Mouse (Mus musculus): ENCODE measurements around the gene Gm7534. TPM values are rescaled to one million over a fixed set of nuclear protein-coding genes. Genes with fewer than 3 reads are reported as not detected.

Gene Gm7534
- polyA plus RNA-seq (2014; fragmentation: Illumina TruSeq; extraction: RNeasy Lipid Tissue Mini Kit (QIAGEN cat#74804); ENCODE audit: low read depth, low replicate concordance), result not detected

DNA sequence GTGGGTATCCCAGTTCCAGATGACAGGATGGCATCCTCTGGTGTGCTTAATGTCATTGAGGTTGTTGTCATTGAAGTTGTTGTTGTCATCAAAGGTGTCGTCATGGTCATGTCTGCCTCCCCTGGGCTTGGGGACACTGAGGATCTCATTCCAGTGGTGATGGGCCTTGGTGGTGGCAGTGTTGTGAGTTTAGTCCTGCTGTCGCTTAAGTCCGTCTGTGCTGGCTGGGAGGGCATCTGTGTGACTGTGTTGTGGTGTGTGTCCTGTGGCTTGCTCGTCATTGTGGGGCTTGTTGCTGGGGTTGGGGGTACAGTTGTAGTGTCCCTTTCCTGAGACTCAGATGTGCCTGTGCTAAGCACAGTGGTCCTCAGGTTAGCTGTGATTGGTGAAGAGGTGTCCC, at the start of gene Gm7534:
Gm7534 (minus strand) TSS at position 101 of the 400 bp plus-strand sequence.

GRCm38 (mm10) chr4:134246719-134247258, 44.0 kb upstream of the Gm7534 start, which contains the start of gene Gm30191:
TSS of gene Gm30191 (plus strand) at chr4:134246935.

DNA sequence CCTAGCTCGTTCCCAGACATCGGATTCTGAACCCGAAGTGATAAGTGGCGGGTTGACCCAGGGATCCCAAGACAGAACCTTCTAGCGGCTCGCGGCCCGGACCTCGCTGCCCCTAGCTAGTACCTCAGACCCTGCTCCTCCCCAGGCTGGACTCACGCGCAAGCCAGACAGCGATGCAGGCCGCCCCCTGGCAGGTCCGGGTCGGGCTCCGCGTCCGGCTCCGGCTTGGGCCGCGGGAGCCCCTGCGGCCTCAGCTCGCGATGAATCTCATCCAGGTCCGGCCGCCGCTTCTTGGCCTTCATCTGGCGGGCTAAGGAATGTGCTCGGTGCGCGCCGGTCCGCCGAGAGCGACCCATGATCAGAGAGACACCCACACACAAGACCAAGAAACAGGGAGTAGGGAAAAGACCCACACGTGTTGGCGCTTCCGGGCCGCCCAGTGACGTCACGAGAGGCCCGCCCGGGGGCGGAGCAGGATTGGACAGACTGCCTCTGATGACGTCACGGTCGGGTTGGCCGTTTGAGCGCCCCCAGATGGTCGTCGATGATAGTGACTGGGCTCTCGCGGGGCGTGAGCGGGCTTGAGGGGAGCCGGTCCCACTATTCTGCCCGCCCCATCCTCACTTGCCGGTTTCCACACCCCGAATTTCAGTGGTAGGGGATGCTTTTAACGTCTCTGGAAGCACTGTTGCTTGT, 42.5 kb upstream of the Gm7534 start, which contains the start of gene Zfp593:
Zfp593 (minus strand) TSS at position 445 of the 696 bp plus-strand sequence.

DNA sequence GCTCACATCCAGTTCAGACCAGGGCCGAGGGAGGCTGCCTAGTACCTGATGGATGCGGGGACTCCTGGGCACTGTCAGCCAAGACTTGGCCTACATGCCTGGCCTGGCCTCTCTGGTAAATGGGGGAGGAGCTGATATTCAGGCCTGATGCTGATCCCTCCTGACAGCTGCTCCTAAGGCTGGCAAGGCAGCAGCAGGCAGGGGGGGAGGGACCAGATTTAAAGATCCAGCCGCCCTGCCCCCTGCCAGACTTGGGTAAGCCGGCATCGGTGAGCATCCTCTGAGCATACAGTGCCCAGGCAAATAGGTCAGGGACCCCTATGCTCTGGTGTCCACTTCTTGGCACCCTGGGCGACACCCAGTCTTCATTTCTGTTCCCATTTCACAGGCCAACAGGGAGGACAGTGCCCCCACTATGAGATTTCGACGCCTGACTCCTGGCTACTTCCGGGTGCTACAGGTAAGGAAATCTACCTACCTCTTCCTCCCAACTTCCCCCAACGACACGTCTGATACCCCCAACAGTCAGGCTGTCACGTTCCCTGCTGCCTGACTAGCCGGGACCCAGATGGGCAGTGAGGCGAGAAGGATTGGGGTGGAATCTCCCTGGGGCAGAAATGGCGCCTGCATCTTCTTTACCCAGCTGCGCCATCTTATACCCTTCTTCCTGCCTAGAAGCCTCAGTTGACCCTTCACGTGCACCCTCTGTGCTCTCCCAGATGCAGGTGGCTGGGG, 40.9 kb upstream of the Gm7534 start, which contains the start of gene E130218I03Rik:
E130218I03Rik (plus strand) TSS at position 147 of the 735 bp plus-strand sequence.

GRCm38 (mm10) chr4:134238279-134238651, 35.5 kb upstream of the Gm7534 start, which contains the start of gene Cnksr1:
TSS of gene Cnksr1 (minus strand) at chr4:134238399.

GRCm38 (mm10) chr4:134227194-134227593, 24.4 kb upstream of the Gm7534 start, which contains the start of gene Catsper4:
TSS of gene Catsper4 (minus strand) at chr4:134227383.

Other genes starting within 250 kb of the Gm7534 start
- gene Hmgn2, start 234.4 kb downstream of the Gm7534 start, polyA plus RNA-seq (2014; fragmentation: Illumina TruSeq; extraction: RNeasy Lipid Tissue Mini Kit (QIAGEN cat#74804); ENCODE audit: low read depth, low replicate concordance), result 176 TPM
- 25.1 TPM for gene Dhdds, start 202.1 kb downstream of the Gm7534 start, polyA plus RNA-seq (2014; fragmentation: Illumina TruSeq; extraction: RNeasy Lipid Tissue Mini Kit (QIAGEN cat#74804); ENCODE audit: low read depth, low replicate concordance)
- gene Lin28a, start 184.2 kb downstream of the Gm7534 start, polyA plus RNA-seq (2014; fragmentation: Illumina TruSeq; extraction: RNeasy Lipid Tissue Mini Kit (QIAGEN cat#74804); ENCODE audit: low read depth, low replicate concordance), result not detected
- not detected for gene Zfp683, start 149.2 kb downstream of the Gm7534 start, polyA plus RNA-seq (2014; fragmentation: Illumina TruSeq; extraction: RNeasy Lipid Tissue Mini Kit (QIAGEN cat#74804); ENCODE audit: low read depth, low replicate concordance)
- gene Crybg2, start 142.2 kb downstream of the Gm7534 start, polyA plus RNA-seq (2014; fragmentation: Illumina TruSeq; extraction: RNeasy Lipid Tissue Mini Kit (QIAGEN cat#74804); ENCODE audit: low read depth, low replicate concordance), result not detected
- gene Cd52, start 107.9 kb downstream of the Gm7534 start, polyA plus RNA-seq (2014; fragmentation: Illumina TruSeq; extraction: RNeasy Lipid Tissue Mini Kit (QIAGEN cat#74804); ENCODE audit: low read depth, low replicate concordance), result 15.5 TPM
- 0.97 TPM for gene Ubxn11, start 100.4 kb downstream of the Gm7534 start, polyA plus RNA-seq (2014; fragmentation: Illumina TruSeq; extraction: RNeasy Lipid Tissue Mini Kit (QIAGEN cat#74804); ENCODE audit: low read depth, low replicate concordance)
- gene Sh3bgrl3, start 74.2 kb downstream of the Gm7534 start, polyA plus RNA-seq (2014; fragmentation: Illumina TruSeq; extraction: RNeasy Lipid Tissue Mini Kit (QIAGEN cat#74804); ENCODE audit: low read depth, low replicate concordance), result 47.5 TPM
- 63.7 TPM for gene Cep85, start 15.9 kb downstream of the Gm7534 start, polyA plus RNA-seq (2014; fragmentation: Illumina TruSeq; extraction: RNeasy Lipid Tissue Mini Kit (QIAGEN cat#74804); ENCODE audit: low read depth, low replicate concordance)
- gene Catsper4, start 24.4 kb upstream of the Gm7534 start, polyA plus RNA-seq (2014; fragmentation: Illumina TruSeq; extraction: RNeasy Lipid Tissue Mini Kit (QIAGEN cat#74804); ENCODE audit: low read depth, low replicate concordance), result not detected
- gene Cnksr1, start 35.4 kb upstream of the Gm7534 start, polyA plus RNA-seq (2014; fragmentation: Illumina TruSeq; extraction: RNeasy Lipid Tissue Mini Kit (QIAGEN cat#74804); ENCODE audit: low read depth, low replicate concordance), result 5.7 TPM
- not detected for gene E130218I03Rik, start 40.7 kb upstream of the Gm7534 start, polyA plus RNA-seq (2014; fragmentation: Illumina TruSeq; extraction: RNeasy Lipid Tissue Mini Kit (QIAGEN cat#74804); ENCODE audit: low read depth, low replicate concordance)
- gene Zfp593, start 42.6 kb upstream of the Gm7534 start, polyA plus RNA-seq (2014; fragmentation: Illumina TruSeq; extraction: RNeasy Lipid Tissue Mini Kit (QIAGEN cat#74804); ENCODE audit: low read depth, low replicate concordance), result 4.1 TPM
- gene Gm30191, start 43.9 kb upstream of the Gm7534 start, polyA plus RNA-seq (2014; fragmentation: Illumina TruSeq; extraction: RNeasy Lipid Tissue Mini Kit (QIAGEN cat#74804); ENCODE audit: low read depth, low replicate concordance), result not detected
- 4.6 TPM for gene Grrp1, start 51.1 kb upstream of the Gm7534 start, polyA plus RNA-seq (2014; fragmentation: Illumina TruSeq; extraction: RNeasy Lipid Tissue Mini Kit (QIAGEN cat#74804); ENCODE audit: low read depth, low replicate concordance)
- gene Pdik1l, start 84.9 kb upstream of the Gm7534 start, polyA plus RNA-seq (2014; fragmentation: Illumina TruSeq; extraction: RNeasy Lipid Tissue Mini Kit (QIAGEN cat#74804); ENCODE audit: low read depth, low replicate concordance), result 5.0 TPM
- 278 TPM for gene Trim63, start 112.1 kb upstream of the Gm7534 start, polyA plus RNA-seq (2014; fragmentation: Illumina TruSeq; extraction: RNeasy Lipid Tissue Mini Kit (QIAGEN cat#74804); ENCODE audit: low read depth, low replicate concordance)
- gene Slc30a2, start 140.2 kb upstream of the Gm7534 start, polyA plus RNA-seq (2014; fragmentation: Illumina TruSeq; extraction: RNeasy Lipid Tissue Mini Kit (QIAGEN cat#74804); ENCODE audit: low read depth, low replicate concordance), result 0.31 TPM
- 15.3 TPM for gene Extl1, start 180.8 kb upstream of the Gm7534 start, polyA plus RNA-seq (2014; fragmentation: Illumina TruSeq; extraction: RNeasy Lipid Tissue Mini Kit (QIAGEN cat#74804); ENCODE audit: low read depth, low replicate concordance)
- gene Pafah2, start 193.3 kb upstream of the Gm7534 start, polyA plus RNA-seq (2014; fragmentation: Illumina TruSeq; extraction: RNeasy Lipid Tissue Mini Kit (QIAGEN cat#74804); ENCODE audit: low read depth, low replicate concordance), result 11.4 TPM

Measured in heart, adult 10 weeks (tissue).